Mouse (Mus musculus): ENCODE results near the gene Xpo4.

DNA sequence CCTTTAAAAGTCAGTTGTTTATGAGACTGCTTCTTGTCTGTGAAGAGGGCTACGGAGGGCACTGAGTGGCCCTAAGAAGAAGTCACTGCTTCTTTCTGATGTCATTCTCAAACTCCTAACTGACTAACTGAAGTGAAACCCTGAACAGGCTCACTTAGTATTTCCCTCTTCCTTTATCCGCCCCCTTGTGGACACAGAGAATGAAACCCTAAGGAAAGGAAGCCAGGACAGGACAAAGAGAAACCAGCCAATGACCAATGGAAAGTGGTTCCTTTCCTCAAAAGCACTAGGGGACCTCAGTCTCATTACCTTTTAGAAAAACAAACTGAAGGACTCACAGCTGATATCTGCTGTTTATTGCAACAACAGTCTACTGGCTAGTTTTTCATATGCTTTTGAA is 45.7 kb downstream of the Xpo4 start:
- TF ChIP-seq CTCF (IDR thresholded peaks at IDR 0.05; ENCODE audit: low read depth, low read length): no peak
- TF ChIP-seq POLR2A (IDR thresholded peaks at IDR 0.05; ENCODE audit: borderline replicate concordance, low read depth, low read length): no peak

All from bone marrow macrophage, adult 2 months (primary cell).